Mouse (Mus musculus) G1E (cell line): Measurements from ENCODE around the gene Rbms1.

Experiments used
- CTCF ChIP-seq: IDR thresholded peaks from 2 replicates; pipeline ENCODE4 v1.5.1; 2012; ENCODE audit warnings: low read depth, low read length, inconsistent platforms, mixed read lengths
- GATA1 ChIP-seq: IDR thresholded peaks from 2 replicates; pipeline ENCODE4 v1.6.1; 2012; ENCODE audit warnings: borderline replicate concordance, low read length, inconsistent platforms, mixed read lengths
- GATA2 ChIP-seq: IDR thresholded peaks from 2 replicates; pipeline ENCODE4 v1.6.1; 2012; ENCODE audit warnings: low read depth, low read length, inconsistent platforms, borderline replicate concordance
- POLR2AphosphoS5 ChIP-seq: IDR thresholded peaks from 2 replicates; pipeline ENCODE4 v1.6.1; 2012; ENCODE audit warnings: low read depth, low read length, inconsistent platforms; ENCODE audit not compliant: insufficient replicate concordance

- no peak for TF ChIP-seq CTCF
- TF ChIP-seq POLR2AphosphoS5 = no peak
- no peak for TF ChIP-seq GATA1
- no peak for TF ChIP-seq GATA2
Observed at GRCm38 (mm10) chr2:60913281-60913680, 49.7 kb downstream of the Rbms1 start.
